Mouse (Mus musculus) ES-Bruce4 (cell line): Measurements from ENCODE around the gene Acot7.

ENCODE experiments used
- CTCF ChIP-seq: IDR thresholded peaks from one replicate; pipeline ENCODE4 v1.8.1; 2011; ENCODE audit warnings: low read depth, low read length
- EP300 ChIP-seq: IDR thresholded peaks from 2 replicates; pipeline ENCODE4 v1.6.1; 2011; ENCODE audit warnings: low read depth, low read length; ENCODE audit not compliant: insufficient read depth

DNA sequence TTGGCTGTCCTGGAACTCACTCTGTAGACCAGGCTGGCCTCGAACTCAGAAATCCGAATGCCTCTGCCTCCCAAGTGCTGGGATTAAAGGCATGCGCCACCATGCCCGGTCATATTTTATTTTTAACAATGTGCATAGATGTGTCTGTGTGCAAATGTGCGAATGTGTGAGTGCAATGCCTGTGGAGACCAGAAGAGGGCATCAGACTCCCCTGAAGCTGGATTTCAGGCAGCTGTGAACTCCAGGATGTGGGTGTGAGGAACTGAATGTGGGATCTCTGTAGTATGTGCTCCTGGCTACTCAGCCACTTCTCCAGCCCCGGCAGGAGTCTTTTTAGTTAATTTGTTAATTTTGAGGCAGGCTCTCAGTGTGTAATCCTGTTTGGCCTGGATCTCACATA, 6.4 kb upstream of the Acot7 start:
- TF ChIP-seq EP300 (no peak), CTCF (peak; percentile 55)
